Mouse (Mus musculus) lung, postnatal 10 days (tissue): ENCODE results near the gene Faim.

Experiments
- DNase-seq: peaks from one replicate; pipeline ENCODE4 v3.0.0; 2021

Faim gene

GRCm38 (mm10) chr9:98976081-98976480, 10.1 kb upstream of the Faim start:
- no peak for DNase-seq

- no peak for DNase-seq
These were observed 9.7 kb upstream of the Faim start for GRCm38 (mm10) chr9:98976520-98976919.

GRCm38 (mm10) chr9:98979431-98980416, 6.4 kb upstream of the Faim start:
- DNase-seq, result peak; percentile 92

- no peak for DNase-seq
These were observed 413 bp downstream of the Faim start for GRCm38 (mm10) chr9:98986476-98987096.

GRCm38 (mm10) chr9:98987131-98987530, 958 bp downstream of the Faim start:
- no peak for DNase-seq

GRCm38 (mm10) chr9:98994103-98994502, 7.9 kb downstream of the Faim start:
- no peak for DNase-seq

GRCm38 (mm10) chr9:98999881-99000339, 13.7 kb downstream of the Faim start:
- no peak for DNase-seq

GRCm38 (mm10) chr9:99001326-99001725, 15.2 kb downstream of the Faim start:
- no peak for DNase-seq

GRCm38 (mm10) chr9:99009069-99009897, 23.1 kb downstream of the Faim start:
- DNase-seq, result no peak

GRCm38 (mm10) chr9:99009898-99010199, 23.7 kb downstream of the Faim start:
- DNase-seq, result no peak

- DNase-seq, result no peak
These were observed 30.1 kb downstream of the Faim start for GRCm38 (mm10) chr9:99016301-99016700.

- no peak for DNase-seq
These were observed 30.6 kb downstream of the Faim start for GRCm38 (mm10) chr9:99016759-99017158.

- no peak for DNase-seq
These were observed 31.5 kb downstream of the Faim start for GRCm38 (mm10) chr9:99017679-99018078.

- no peak for DNase-seq
These were observed 35.0 kb downstream of the Faim start for GRCm38 (mm10) chr9:99021166-99021565.

- DNase-seq, result no peak
These were observed 35.6 kb downstream of the Faim start for GRCm38 (mm10) chr9:99021751-99022150.

GRCm38 (mm10) chr9:99032031-99032430, 45.9 kb downstream of the Faim start:
- no peak for DNase-seq

- DNase-seq, result no peak
These were observed 47.9 kb downstream of the Faim start for GRCm38 (mm10) chr9:99034111-99034510.

GRCm38 (mm10) chr9:99035575-99035974, 49.4 kb downstream of the Faim start, which contains the start of gene Gm1123:
Gm1123 (minus strand) TSS chr9:99035715.
- peak; percentile 3 for DNase-seq

- DNase-seq, result no peak
These were observed 55.8 kb downstream of the Faim start for GRCm38 (mm10) chr9:99041994-99042393.

- DNase-seq, result no peak
These were observed 56.5 kb downstream of the Faim start for GRCm38 (mm10) chr9:99042641-99043040.

- DNase-seq, result no peak
These were observed 58.6 kb downstream of the Faim start for GRCm38 (mm10) chr9:99044761-99045160.

- peak; percentile 78 for DNase-seq
These were observed 62.6 kb downstream of the Faim start for GRCm38 (mm10) chr9:99048724-99049250.

GRCm38 (mm10) chr9:99049760-99050159, 63.6 kb downstream of the Faim start:
- peak; percentile 13 for DNase-seq
